Mouse (Mus musculus) thymus, adult 2 months (tissue): ENCODE results near the gene Vmn2r101. TPM values are rescaled to one million over a fixed set of nuclear protein-coding genes. Genes with fewer than 3 reads are reported as not detected.

Experiments
- DNase-seq: peaks from one replicate; pipeline ENCODE4 v3.0.0; 2021
- H3K27ac ChIP-seq: fragments of 200-500 bp; 2 replicates; pipeline ENCODE4 v1.5.1; 2012; ENCODE audit warnings: low read length, control low read depth; ENCODE audit not compliant: control insufficient read depth, insufficient read depth
- H3K27me3 ChIP-seq: fragments of 200-500 bp; 2 replicates; pipeline ENCODE4 v1.6.1; 2012; ENCODE audit warnings: mild to moderate bottlenecking, low read length, moderate library complexity, mixed read lengths; ENCODE audit not compliant: control insufficient read depth, insufficient read depth
- H3K36me3 ChIP-seq: fragments of 200-500 bp; 2 replicates; pipeline ENCODE4 v1.6.1; 2012; ENCODE audit warnings: mild to moderate bottlenecking, low read length, moderate library complexity; ENCODE audit not compliant: control insufficient read depth, insufficient read depth
- H3K4me1 ChIP-seq: fragments of 200-500 bp; replicated peaks from 2 replicates; pipeline ENCODE4 v1.6.1; 2012; ENCODE audit warnings: low read length; ENCODE audit not compliant: control insufficient read depth, insufficient read depth
- H3K4me3 ChIP-seq: fragments of 200-500 bp; 2 replicates; pipeline ENCODE4 v1.5.1; 2012; ENCODE audit warnings: mild to moderate bottlenecking, low read length, control low read depth, moderate library complexity; ENCODE audit not compliant: control insufficient read depth, insufficient read depth
- CTCF ChIP-seq: fragments of 200-500 bp; IDR thresholded peaks from 2 replicates; pipeline ENCODE4 v1.5.1; 2012; ENCODE audit warnings: mild to moderate bottlenecking, control low read depth, low read length, moderate library complexity, borderline replicate concordance; ENCODE audit not compliant: control insufficient read depth, poor library complexity, insufficient read depth; ENCODE audit errors: extremely low read depth
- POLR2A ChIP-seq: fragments of 200-500 bp; IDR thresholded peaks from 2 replicates; pipeline ENCODE4 v1.6.1; 2012; ENCODE audit warnings: mild to moderate bottlenecking, low read length, control low read depth, moderate library complexity; ENCODE audit not compliant: control insufficient read depth, poor library complexity, insufficient read depth; ENCODE audit errors: extremely low read depth
- WGBS: fragments of 180-500 bp; shearing (Covaris S2); methylation state at CpG from one replicate; pipeline ENCODE4 v1.1.7; 2018; 5-methylcytosine and 5-hydroxymethylcytosine counted together
- polyA plus RNA-seq: library from polyadenylated mRNA; depleted of rRNA; stranded (reverse); fragments of >200 nt; gene quantifications from 2 replicates; pipeline ENCODE4 v1.2.3, GENCODE M21; 2012; rRNA removed

Gene Vmn2r101
- polyA plus RNA-seq: not detected in 2 replicates

- Histone ChIP-seq H3K27me3 (no peaks in the 10 kb centered on the region), H3K27ac (no peak within 1 kb of the TSS), H3K36me3 (no peaks in the 10 kb centered on the region), H3K4me3 (no peak within 1 kb of the TSS), H3K4me1 (no peaks in the 10 kb centered on the region)
- no peak for DNase-seq
- TF ChIP-seq CTCF: no peak
- TF ChIP-seq POLR2A: no peak
These were observed at the start of gene Vmn2r101 for GRCm38 (mm10) chr17:19576927-19577326. Gene Vmn2r101, plus strand, starts transcription at chr17:19577227.

- DNase-seq: no peak
- TF ChIP-seq POLR2A (no peak), CTCF (no peak)
- WGBS: 100% methylated on average over 1 of the region's 1 CpGs
- Histone ChIP-seq H3K36me3 (no peaks in the 10 kb centered on the region), H3K4me1 (no peaks in the 10 kb centered on the region), H3K27me3 (no peaks in the 10 kb centered on the region), H3K27ac (no peak overlapping the region), H3K4me3 (no peak overlapping the region)
These were observed 52.3 kb downstream of the Vmn2r101 start for GRCm38 (mm10) chr17:19629328-19629727.

- H3K27ac ChIP-seq: no peak overlapping the region
- TF ChIP-seq CTCF: no peak
- no peak for TF ChIP-seq POLR2A
- no peaks in the 10 kb centered on the region for H3K36me3 ChIP-seq
- no peak for DNase-seq
- H3K4me3 ChIP-seq: no peak overlapping the region
- 63% methylated on average over 3 of the region's 3 CpGs for WGBS
- H3K4me1 ChIP-seq: no peaks in the 10 kb centered on the region
- no peaks in the 10 kb centered on the region for H3K27me3 ChIP-seq
These were observed 81.4 kb downstream of the Vmn2r101 start for GRCm38 (mm10) chr17:19658447-19658846.

GRCm38 (mm10) chr17:19660028-19660427 is 83.0 kb downstream of the Vmn2r101 start, which contains the start of gene Vmn2r102:
Gene Vmn2r102, plus strand, starts transcription at chr17:19660328.
- H3K27ac ChIP-seq: no peak within 1 kb of the TSS
- no peak for TF ChIP-seq POLR2A
- no peak for TF ChIP-seq CTCF
- no peak within 1 kb of the TSS for H3K4me3 ChIP-seq
- no peaks in the 10 kb centered on the region for H3K4me1 ChIP-seq
- H3K36me3 ChIP-seq: no peaks in the 10 kb centered on the region
- no peak for DNase-seq
- no peaks in the 10 kb centered on the region for H3K27me3 ChIP-seq
- WGBS: 75% methylated on average over 2 of the region's 2 CpGs

Other genes with a start within 250 kb of the Vmn2r101 start
- gene Vmn2r99, start 215.3 kb upstream of the Vmn2r101 start, polyA plus RNA-seq: not detected in 2 replicates
- not detected in 2 replicates for gene Vmn2r100, start 72.5 kb upstream of the Vmn2r101 start, polyA plus RNA-seq
- gene Vmn2r102, start 83.1 kb downstream of the Vmn2r101 start, polyA plus RNA-seq: not detected in 2 replicates
- not detected in 2 replicates for gene Vmn2r103, start 196.1 kb downstream of the Vmn2r101 start, polyA plus RNA-seq